Mouse (Mus musculus) neural tube, embryonic 12.5 days (tissue): ENCODE measurements at regions not wholly inside any gene's neighbourhood (a gene's known extent, or its start where the extent isn't known, plus 50 kb on each side); places are given as distances from the start of the nearest gene placed in this dataset.

Experiments used
- ATAC-seq: fragments of 200-750 bp; cut with Nextera tagmentation; 2 replicates; pipeline ENCODE4 v1.8.0; 2017; ENCODE audit warnings: low read depth, mild to moderate bottlenecking, moderate TSS enrichment, moderate library complexity; ENCODE audit not compliant: low FRiP score
- H3K27ac ChIP-seq: fragments of 300-500 bp; sonication (generic); 2 replicates; pipeline ENCODE4 v1.5.1; 2016
- H3K27me3 ChIP-seq: fragments of 300-500 bp; sonication (generic); replicated peaks from 2 replicates; pipeline ENCODE4 v1.6.1; 2016; ENCODE audit warnings: mild to moderate bottlenecking
- H3K36me3 ChIP-seq: fragments of 300-500 bp; sonication (generic); 2 replicates; pipeline ENCODE4 v1.6.1; 2016; ENCODE audit warnings: mild to moderate bottlenecking
- H3K4me1 ChIP-seq: fragments of 300-500 bp; sonication (generic); 2 replicates; pipeline ENCODE4 v1.6.1; 2016
- H3K4me2 ChIP-seq: fragments of 300-500 bp; sonication (generic); replicated peaks from 2 replicates; pipeline ENCODE4 v1.6.1; 2016; ENCODE audit warnings: mild to moderate bottlenecking
- H3K4me3 ChIP-seq: fragments of 300-500 bp; sonication (generic); 2 replicates; pipeline ENCODE4 v1.5.1; 2016
- H3K9ac ChIP-seq: fragments of 300-500 bp; sonication (generic); 2 replicates; pipeline ENCODE4 v1.6.1; 2016; ENCODE audit warnings: mild to moderate bottlenecking
- H3K9me3 ChIP-seq: fragments of 300-500 bp; sonication (generic); 2 replicates; pipeline ENCODE4 v1.6.1; 2016; ENCODE audit warnings: mild to moderate bottlenecking
- WGBS: fragments of 180-500 bp; shearing (Covaris S2); methylation state at CpG from one replicate; pipeline ENCODE4 v1.1.7; 2016; 5-methylcytosine and 5-hydroxymethylcytosine counted together

DNA sequence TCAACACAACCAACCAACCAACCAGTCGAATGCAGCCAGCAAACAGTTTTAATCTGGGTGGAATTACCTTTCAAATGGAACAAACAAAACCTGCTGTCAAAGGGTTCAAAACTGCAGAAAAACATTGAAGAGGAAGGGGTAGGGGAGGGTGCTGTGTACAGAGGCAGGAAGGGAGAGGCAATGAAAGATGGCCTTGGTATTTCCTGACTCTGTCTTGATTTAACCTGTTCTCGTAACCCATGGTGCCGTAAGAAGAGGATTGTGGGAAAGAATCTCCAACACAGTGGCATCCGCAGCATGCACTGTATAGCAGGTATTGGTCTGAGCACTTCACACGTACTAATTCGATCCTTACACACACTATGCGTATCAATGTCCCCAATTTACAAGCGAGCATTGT, 88.8 kb upstream of the Rbms1 start:
- 88% methylated on average over 8 of the region's 8 CpGs for WGBS
- H3K27ac ChIP-seq = no peak overlapping the region
- no peak overlapping the region for H3K9ac ChIP-seq
- H3K4me2 ChIP-seq = no peak overlapping the region
- no peak for ATAC-seq
- no peak overlapping the region for H3K4me3 ChIP-seq
- H3K4me1 ChIP-seq = no peaks in the 10 kb centered on the region
- no peaks in the 10 kb centered on the region for H3K27me3 ChIP-seq
- H3K9me3 ChIP-seq = no peaks in the 10 kb centered on the region
- no peaks in the 10 kb centered on the region for H3K36me3 ChIP-seq

DNA sequence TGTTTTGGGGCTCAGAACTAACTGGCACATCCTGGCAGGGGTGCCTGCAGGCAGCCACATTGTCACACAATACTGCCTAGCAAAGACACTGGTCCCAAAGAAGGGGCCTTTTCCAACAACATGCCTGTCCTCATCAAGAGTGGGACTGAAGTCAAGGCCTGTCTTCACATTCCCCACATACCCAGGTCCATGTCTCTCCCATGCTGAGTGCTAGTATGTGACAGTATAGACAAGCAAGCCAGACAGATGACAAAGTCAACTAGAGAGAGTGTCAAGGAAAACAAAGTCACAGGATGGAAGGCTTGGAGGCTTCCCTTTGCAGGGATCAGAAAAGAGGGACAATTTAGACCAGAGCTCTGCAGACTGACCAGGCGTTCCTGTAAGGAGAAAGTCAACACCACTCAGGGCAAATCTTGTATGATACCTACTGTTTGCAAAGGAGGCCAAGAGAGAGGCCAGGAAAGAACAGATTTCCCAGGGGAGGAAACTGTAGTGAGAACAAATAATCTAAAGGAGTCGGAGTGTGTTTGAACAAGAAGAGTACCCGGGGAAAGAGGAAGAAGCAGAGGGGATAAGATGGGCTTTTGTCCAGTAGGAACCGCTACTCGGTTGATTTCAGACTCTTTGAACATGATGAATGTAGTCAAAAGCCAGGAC, 83.2 kb upstream of the Rbms1 start:
- WGBS = 75% methylated on average over 5 of the region's 5 CpGs
- H3K9me3 ChIP-seq = no peaks in the 10 kb centered on the region
- H3K4me2 ChIP-seq = no peak overlapping the region

DNA sequence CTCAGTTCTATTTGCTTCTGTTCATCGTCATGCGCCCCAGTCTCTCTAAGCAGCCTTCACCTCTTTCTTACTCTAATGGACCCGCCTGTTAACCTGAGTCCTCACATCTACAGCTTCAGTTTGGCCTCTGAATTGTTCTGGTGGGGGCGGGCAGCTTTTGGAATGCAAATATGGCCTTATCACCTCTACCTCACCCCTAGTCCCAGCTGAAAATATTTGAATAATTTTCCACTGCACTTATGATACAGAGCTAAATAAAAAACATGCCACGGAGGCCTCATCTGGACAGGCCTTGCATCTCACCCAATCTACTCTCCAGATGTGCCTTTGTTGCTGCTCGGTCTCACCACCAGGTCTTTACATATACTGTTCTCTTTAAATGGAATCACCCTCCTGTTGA, 82.5 kb upstream of the Rbms1 start:
- no peak overlapping the region for H3K4me2 ChIP-seq
- no peaks in the 10 kb centered on the region for H3K36me3 ChIP-seq
- 81% methylated on average over 6 of the region's 6 CpGs for WGBS
- H3K4me3 ChIP-seq = no peak overlapping the region
- H3K9me3 ChIP-seq = no peaks in the 10 kb centered on the region
- H3K27me3 ChIP-seq = no peaks in the 10 kb centered on the region
- no peak for ATAC-seq
- H3K27ac ChIP-seq = no peak overlapping the region
- H3K4me1 ChIP-seq = no peaks in the 10 kb centered on the region
- no peak overlapping the region for H3K9ac ChIP-seq

More for the DNA sequence above, 83.2 kb upstream of the Rbms1 start:
- Histone ChIP-seq H3K9ac (no peak overlapping the region), H3K27ac (no peak overlapping the region), H3K36me3 (no peaks in the 10 kb centered on the region), H3K4me1 (no peaks in the 10 kb centered on the region), H3K27me3 (no peaks in the 10 kb centered on the region), H3K4me3 (no peak overlapping the region)
- no peak for ATAC-seq

DNA sequence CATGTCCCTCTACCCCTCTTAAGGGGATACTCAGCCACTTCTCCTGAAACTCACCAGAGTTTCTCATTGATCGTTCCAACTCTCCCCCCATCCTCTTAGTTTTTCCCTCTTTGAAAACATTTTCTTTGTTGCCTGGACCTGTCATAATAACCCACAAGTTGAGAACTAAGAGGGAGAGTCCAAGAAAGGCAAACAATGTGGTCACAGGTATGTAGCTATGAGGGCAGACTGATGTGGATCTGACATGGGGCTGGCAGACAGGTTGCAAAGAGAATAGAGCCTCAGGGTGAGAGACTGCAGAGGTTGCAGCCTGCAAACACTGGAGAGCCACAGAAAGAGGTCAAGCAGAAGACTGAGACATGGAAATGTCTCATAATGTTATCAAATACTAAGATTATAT, 69.9 kb upstream of the Rbms1 start:
- Histone ChIP-seq H3K27ac (no peak overlapping the region), H3K36me3 (no peaks in the 10 kb centered on the region)
- WGBS = 98% methylated on average over 1 of the region's 1 CpGs

DNA sequence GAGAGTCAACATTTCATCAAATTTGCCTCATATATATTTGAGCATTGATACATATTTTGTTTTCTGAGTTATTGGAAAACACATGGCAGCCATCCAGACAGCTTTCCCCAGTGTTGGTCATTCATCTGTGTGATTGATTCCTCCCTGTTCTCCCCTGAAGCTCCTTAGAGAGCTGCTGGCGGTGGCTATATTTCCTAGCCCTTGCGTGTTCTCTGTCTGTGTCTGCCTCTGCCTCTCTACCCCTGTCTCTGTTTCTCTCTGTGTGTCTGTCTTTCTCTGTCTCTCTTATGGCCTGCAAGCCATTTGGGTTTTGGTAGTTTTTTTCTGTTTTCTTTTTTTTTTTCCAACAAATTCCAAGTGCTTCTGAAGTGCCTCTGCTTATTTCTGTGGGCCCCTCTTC, 66.7 kb upstream of the Rbms1 start:
- Histone ChIP-seq H3K4me3 (no peak overlapping the region), H3K9ac (no peak overlapping the region), H3K4me1 (no peaks in the 10 kb centered on the region), H3K36me3 (no peaks in the 10 kb centered on the region), H3K27ac (no peak overlapping the region), H3K27me3 (no peaks in the 10 kb centered on the region), H3K4me2 (no peak overlapping the region), H3K9me3 (no peaks in the 10 kb centered on the region)
- 82% methylated on average over 2 of the region's 2 CpGs for WGBS
- ATAC-seq = no peak

More for the DNA sequence above, 69.9 kb upstream of the Rbms1 start:
- H3K9me3 ChIP-seq = no peaks in the 10 kb centered on the region
- no peaks in the 10 kb centered on the region for H3K27me3 ChIP-seq
- no peaks in the 10 kb centered on the region for H3K4me1 ChIP-seq
- no peak overlapping the region for H3K9ac ChIP-seq
- ATAC-seq = no peak
- no peak overlapping the region for H3K4me2 ChIP-seq
- H3K4me3 ChIP-seq = no peak overlapping the region

DNA sequence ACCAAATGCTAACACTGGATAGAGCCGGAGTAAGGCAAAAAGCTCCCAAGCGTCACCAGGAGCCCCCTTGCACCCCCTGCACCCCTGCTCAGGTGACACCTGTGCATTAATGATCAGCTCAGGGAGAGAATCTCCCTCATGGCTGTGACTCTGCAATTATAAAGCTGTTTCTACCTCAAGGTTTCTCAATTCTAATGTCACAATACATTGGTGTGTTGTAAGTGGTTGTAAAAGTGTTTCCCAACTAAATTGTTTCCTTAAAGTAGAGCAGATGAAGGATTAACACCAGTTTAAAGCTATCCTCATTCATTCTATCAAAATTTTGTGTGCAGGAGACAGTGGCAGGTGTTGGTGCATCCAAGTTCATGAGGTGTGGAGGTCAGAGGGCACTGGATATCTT, 65.6 kb upstream of the Rbms1 start:
- Histone ChIP-seq H3K9ac (no peak overlapping the region), H3K9me3 (no peaks in the 10 kb centered on the region), H3K4me3 (no peak overlapping the region), H3K27ac (no peak overlapping the region), H3K36me3 (no peaks in the 10 kb centered on the region), H3K27me3 (no peaks in the 10 kb centered on the region), H3K4me1 (no peaks in the 10 kb centered on the region), H3K4me2 (no peak overlapping the region)
- 89% methylated on average over 2 of the region's 2 CpGs for WGBS
- ATAC-seq = no peak

DNA sequence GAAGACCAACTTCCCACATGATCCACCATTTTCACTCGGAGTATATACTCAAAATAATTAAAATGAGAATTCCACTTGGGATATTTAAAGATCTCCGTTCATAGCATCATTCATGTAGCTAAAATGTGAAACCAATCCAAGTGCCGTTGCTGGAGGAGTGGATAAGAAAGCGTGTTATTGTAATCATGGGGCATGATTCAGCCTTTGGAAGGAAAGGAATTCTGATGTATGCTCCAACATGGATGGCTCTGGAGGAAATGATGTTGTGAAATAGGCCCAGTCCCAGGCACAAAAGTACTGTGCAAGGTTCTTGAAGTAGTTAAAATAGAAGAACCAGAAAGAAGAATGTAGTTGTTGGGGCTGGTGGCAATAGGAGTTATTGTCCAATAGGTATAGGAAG, 64.7 kb upstream of the Rbms1 start:
- no peak for ATAC-seq
- H3K9ac ChIP-seq = no peak overlapping the region
- H3K36me3 ChIP-seq = no peaks in the 10 kb centered on the region
- H3K4me2 ChIP-seq = no peak overlapping the region
- H3K4me3 ChIP-seq = no peak overlapping the region
- H3K9me3 ChIP-seq = no peaks in the 10 kb centered on the region
- H3K27ac ChIP-seq = no peak overlapping the region
- H3K27me3 ChIP-seq = no peaks in the 10 kb centered on the region
- WGBS = 90% methylated on average over 4 of the region's 4 CpGs
- no peaks in the 10 kb centered on the region for H3K4me1 ChIP-seq

DNA sequence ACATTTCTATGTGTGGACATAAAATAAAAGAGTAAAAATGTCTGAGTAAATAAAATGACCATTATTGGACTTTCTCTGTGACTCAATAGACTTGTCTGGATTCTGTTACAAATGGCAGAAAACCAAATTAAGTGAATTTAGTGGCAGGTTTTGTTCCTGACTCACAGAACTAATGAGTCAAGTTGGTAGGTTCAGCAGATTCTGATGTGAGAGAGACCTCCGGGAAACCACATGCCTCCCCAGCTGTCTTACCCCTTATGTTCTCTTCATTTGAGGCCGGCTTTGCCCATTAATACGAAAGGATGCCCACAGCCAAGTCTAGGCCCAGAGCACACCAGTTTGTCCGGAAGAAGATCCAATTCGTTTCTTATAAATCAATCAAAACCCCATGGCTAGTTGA, 59.4 kb upstream of the Rbms1 start:
- Histone ChIP-seq H3K9me3 (no peaks in the 10 kb centered on the region), H3K4me2 (no peak overlapping the region), H3K4me1 (no peaks in the 10 kb centered on the region), H3K36me3 (no peaks in the 10 kb centered on the region), H3K27me3 (no peaks in the 10 kb centered on the region), H3K27ac (no peak overlapping the region), H3K9ac (no peak overlapping the region), H3K4me3 (no peak overlapping the region)
- 85% methylated on average over 5 of the region's 5 CpGs for WGBS
- ATAC-seq = no peak

DNA sequence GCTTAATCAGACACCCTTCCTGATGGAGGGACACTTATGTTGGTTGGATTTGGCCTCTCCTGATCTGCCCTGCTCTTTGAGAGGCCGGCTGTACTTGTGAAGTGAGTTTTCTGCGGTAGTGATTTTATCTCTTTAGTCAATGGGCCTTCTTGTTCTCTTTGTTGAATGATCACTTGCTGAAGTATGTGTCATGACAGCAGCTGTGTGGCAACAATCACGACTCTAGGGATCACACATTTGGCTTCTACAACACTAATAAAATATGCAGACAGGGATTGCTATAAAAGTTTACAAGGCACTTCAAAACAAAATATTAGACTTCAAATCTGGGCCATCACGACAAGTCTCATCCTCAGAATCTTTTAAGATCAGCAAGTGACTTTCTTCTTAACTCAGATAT, 57.8 kb upstream of the Rbms1 start:
- H3K27me3 ChIP-seq = no peaks in the 10 kb centered on the region
- 77% methylated on average over 4 of the region's 4 CpGs for WGBS
- no peaks in the 10 kb centered on the region for H3K36me3 ChIP-seq
- H3K27ac ChIP-seq = no peak overlapping the region
- H3K4me3 ChIP-seq = no peak overlapping the region
- no peaks in the 10 kb centered on the region for H3K4me1 ChIP-seq
- ATAC-seq = no peak
- H3K9ac ChIP-seq = no peak overlapping the region
- no peaks in the 10 kb centered on the region for H3K9me3 ChIP-seq
- no peak overlapping the region for H3K4me2 ChIP-seq

DNA sequence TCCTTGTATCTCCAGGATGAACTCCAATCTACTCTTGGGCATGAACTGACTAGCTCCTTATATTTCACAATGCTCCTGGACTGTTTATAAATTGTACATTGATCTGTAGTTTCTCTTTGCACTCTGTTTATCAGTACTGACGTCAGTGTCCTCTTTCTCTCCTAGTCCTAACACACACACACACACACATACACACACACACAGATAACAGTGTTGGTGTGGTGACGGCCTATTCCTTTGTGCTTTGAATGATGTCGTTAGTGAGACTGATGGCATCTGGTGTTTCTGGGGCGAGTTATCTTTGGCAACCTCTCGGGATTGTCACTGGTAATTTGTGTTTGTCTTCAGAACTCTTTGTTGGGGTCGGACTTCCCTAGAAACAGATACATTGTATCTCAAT, 50.0 kb upstream of the Rbms1 start:
- Histone ChIP-seq H3K9me3 (no peaks in the 10 kb centered on the region), H3K27ac (no peak overlapping the region), H3K36me3 (no peaks in the 10 kb centered on the region), H3K4me3 (no peak overlapping the region), H3K4me1 (no peaks in the 10 kb centered on the region), H3K9ac (no peak overlapping the region), H3K27me3 (no peaks in the 10 kb centered on the region), H3K4me2 (no peak overlapping the region)
- ATAC-seq = no peak
- 42% methylated on average over 6 of the region's 6 CpGs for WGBS
